Mouse (Mus musculus): ENCODE measurements around the gene Mblac2.

- TF ChIP-seq E2F4 (IDR thresholded peaks at IDR 0.05; ENCODE audit: insufficient read depth) (no peak), POLR2A (IDR thresholded peaks at IDR 0.05; ENCODE audit: insufficient read length, low read depth) (no peak), MAX (IDR thresholded peaks at IDR 0.05; ENCODE audit: low read depth) (no peak), POLR2AphosphoS2 (IDR thresholded peaks at IDR 0.05; ENCODE audit: insufficient read length, low read depth) (no peak), CEBPB (IDR thresholded peaks at IDR 0.05; ENCODE audit: insufficient read depth, poor library complexity, severe bottlenecking) (no peak), TCF12 (IDR thresholded peaks at IDR 0.05; ENCODE audit: insufficient read depth, poor library complexity, severe bottlenecking) (no peak), USF1 (IDR thresholded peaks at IDR 0.05; ENCODE audit: low read depth) (no peak), REST (IDR thresholded peaks at IDR 0.05; ENCODE audit: insufficient read depth, insufficient read length) (no peak), SRF (IDR thresholded peaks at IDR 0.05; ENCODE audit: control insufficient read depth, insufficient read length, low read depth) (no peak)
Observed at GRCm38 (mm10) chr13:81760379-81760778, 49.2 kb downstream of the Mblac2 start.
